Mouse (Mus musculus) ES-E14 (cell line): ENCODE results near the gene Hcfc2. TPM values are rescaled to one million over a fixed set of nuclear protein-coding genes. Genes with fewer than 3 reads are reported as not detected.

ENCODE experiments used
- DNase-seq: peaks from one replicate; pipeline ENCODE4 v3.0.0-alpha.2; 2013; ENCODE audit warnings: low read depth, low spot score
- H3K27ac ChIP-seq: 2 replicates; pipeline ENCODE4 v1.5.1; 2012; ENCODE audit warnings: low read depth, mild to moderate bottlenecking, low read length, moderate library complexity, mixed read lengths; ENCODE audit not compliant: poor library complexity, insufficient read depth, severe bottlenecking
- H3K36me3 ChIP-seq: 2 replicates; pipeline ENCODE4 v1.6.1; 2012; ENCODE audit warnings: mild to moderate bottlenecking, low read length, moderate library complexity, mixed read lengths; ENCODE audit not compliant: control insufficient read depth, poor library complexity, insufficient read depth, severe bottlenecking
- H3K4me1 ChIP-seq, 2 experiments: fragments of 150-350 bp in 1 of 2; sonication (generic) in 1 of 2; 2 replicates each; pipeline ENCODE4 v1.6.1; 2012; ENCODE audit warnings: low read length in 2 of 2, mild to moderate bottlenecking in 1 of 2, mixed read lengths in 1 of 2; ENCODE audit not compliant: control insufficient read depth in 2 of 2, insufficient read depth in 2 of 2, poor library complexity in 1 of 2
- H3K4me3 ChIP-seq, 2 experiments: fragments of 150-350 bp in 1 of 2; sonication (generic) in 1 of 2; 2 replicates each; pipeline ENCODE4 v1.5.1; 2012; ENCODE audit warnings: low read length in 2 of 2, low read depth in 1 of 2, mild to moderate bottlenecking in 1 of 2, mixed read lengths in 1 of 2; ENCODE audit not compliant: insufficient read depth in 1 of 2, poor library complexity in 1 of 2, severe bottlenecking in 1 of 2
- H3K9ac ChIP-seq: 2 replicates; pipeline ENCODE4 v1.6.1; 2012; ENCODE audit warnings: low read depth, mild to moderate bottlenecking, low read length, mixed read lengths; ENCODE audit not compliant: poor library complexity, insufficient read depth, severe bottlenecking
- H3K9me3 ChIP-seq: fragments of 150-350 bp; sonication (generic); 2 replicates; pipeline ENCODE4 v1.6.1; 2012; ENCODE audit warnings: low read depth, mild to moderate bottlenecking, low read length; ENCODE audit not compliant: control insufficient read depth, insufficient read depth
- CHD2 ChIP-seq: IDR thresholded peaks from 2 replicates; pipeline ENCODE4 v1.6.1; 2014; ENCODE audit warnings: mild to moderate bottlenecking, low read depth, low read length, inconsistent platforms
- HCFC1 ChIP-seq: IDR thresholded peaks from 2 replicates; pipeline ENCODE4 v1.6.1; 2012; ENCODE audit warnings: low read length, inconsistent platforms, borderline replicate concordance; ENCODE audit not compliant: insufficient read depth
- MAFK ChIP-seq: IDR thresholded peaks from 2 replicates; pipeline ENCODE4 v1.6.1; 2014; ENCODE audit warnings: mild to moderate bottlenecking, low read depth, low read length, inconsistent platforms; ENCODE audit not compliant: insufficient read depth
- ZC3H11A ChIP-seq: IDR thresholded peaks from 2 replicates; pipeline ENCODE4 v1.6.1; 2012; ENCODE audit warnings: low read depth, mild to moderate bottlenecking, inconsistent platforms, low read length, borderline replicate concordance
- ZNF384 ChIP-seq: IDR thresholded peaks from 2 replicates; pipeline ENCODE4 v1.6.1; 2012; ENCODE audit warnings: low read depth, low read length, inconsistent platforms
- in situ Hi-C, 2 experiments: fragments of 600-800 bp; cut with MboI; formaldehyde crosslinking; loops; one replicate each; pipeline ENCODE4 v1.15.1; 2025; ENCODE audit warnings: low sequenced_read_pairs in 2 of 2, inconsistent platforms in 1 of 2; ENCODE audit not compliant: unreplicated experiment in 2 of 2
- total RNA-seq: library from RNA; depleted of rRNA; stranded (reverse); fragments of 300-350 nt; gene quantifications from 2 replicates; pipeline ENCODE4 v1.2.3, GENCODE M21; 2012

Gene Hcfc2
- total RNA-seq, 1 experiment, result 8.1 TPM

- TF ChIP-seq ZC3H11A (peak; percentile 81; the same call in 1 of the 2 replicates), ZNF384 (no peak)
- Histone ChIP-seq H3K4me1 (no peaks in the 10 kb centered on the region), H3K27ac (no peak overlapping the region), H3K9me3 (no peaks in the 10 kb centered on the region), H3K36me3 (no peaks in the 10 kb centered on the region), H3K4me3 (no peak overlapping the region), H3K9ac (no peak overlapping the region)
- DNase-seq, result peak; percentile 91
- in situ Hi-C loops, result no loop called here
These were observed 29.3 kb upstream of the Hcfc2 start for GRCm38 (mm10) chr10:82666436-82667234.

- no peak overlapping the region for H3K27ac ChIP-seq
- TF ChIP-seq ZNF384 (no peak), MAFK (no peak), HCFC1 (no peak), CHD2 (no peak)
- no peaks in the 10 kb centered on the region for H3K9me3 ChIP-seq
- no peak for DNase-seq
- H3K4me3 ChIP-seq, result no peak overlapping the region
- no peaks in the 10 kb centered on the region for H3K4me1 ChIP-seq
- in situ Hi-C loops, result no loop called here
- no peaks in the 10 kb centered on the region for H3K36me3 ChIP-seq
- no peak overlapping the region for H3K9ac ChIP-seq
These were observed 25.8 kb upstream of the Hcfc2 start for GRCm38 (mm10) chr10:82670205-82670604.

- TF ChIP-seq ZNF384 (no peak), ZC3H11A (no peak), MAFK (no peak), CHD2 (no peak), HCFC1 (no peak)
- no peak overlapping the region for H3K4me3 ChIP-seq
- H3K36me3 ChIP-seq, result no peaks in the 10 kb centered on the region
- in situ Hi-C loops, result no loop called here
- H3K27ac ChIP-seq, result no peak overlapping the region
- no peaks in the 10 kb centered on the region for H3K4me1 ChIP-seq
- DNase-seq, result no peak
- no peak overlapping the region for H3K9ac ChIP-seq
- no peaks in the 10 kb centered on the region for H3K9me3 ChIP-seq
These were observed 19.0 kb upstream of the Hcfc2 start for GRCm38 (mm10) chr10:82676949-82677348.

GRCm38 (mm10) chr10:82680769-82681168 is 15.2 kb upstream of the Hcfc2 start:
- TF ChIP-seq HCFC1 (no peak), ZC3H11A (no peak), CHD2 (no peak), ZNF384 (no peak), MAFK (no peak)
- Histone ChIP-seq H3K4me3 (no peak overlapping the region), H3K4me1 (no peaks in the 10 kb centered on the region), H3K9me3 (no peaks in the 10 kb centered on the region), H3K36me3 (no peaks in the 10 kb centered on the region), H3K27ac (no peak overlapping the region), H3K9ac (no peak overlapping the region)
- DNase-seq, result no peak
- in situ Hi-C loops, result no loop called here

GRCm38 (mm10) chr10:82681639-82682038 is 14.3 kb upstream of the Hcfc2 start:
- Histone ChIP-seq H3K4me1 (no peaks in the 10 kb centered on the region), H3K4me3 (no peak overlapping the region), H3K9ac (no peak overlapping the region), H3K36me3 (no peaks in the 10 kb centered on the region), H3K9me3 (no peaks in the 10 kb centered on the region), H3K27ac (no peak overlapping the region)
- in situ Hi-C loops, result no loop called here
- TF ChIP-seq HCFC1 (no peak), CHD2 (no peak), MAFK (no peak)
- DNase-seq, result no peak
